Mouse (Mus musculus): ENCODE measurements around the gene Oxsr1. TPM values are rescaled to one million over a fixed set of nuclear protein-coding genes. Genes with fewer than 3 reads are reported as not detected.
"Not testable (repeated sequence)": the region's sequence is repeated elsewhere in the genome, so short reads cannot be mapped to it uniquely, and the experiment has no call there.

Oxsr1 gene
- polyA plus RNA-seq, 1 experiment: 0.87 TPM

- no peak overlapping the region for H3K4me3 ChIP-seq (replicated peaks)
- no peaks in the 10 kb centered on the region for H3K4me1 ChIP-seq (ENCODE audit: control insufficient read depth)
- peaks cover 7% of the 10 kb centered on the region; the same call in 1 of the 2 replicates for H3K9me3 ChIP-seq (ENCODE audit: control insufficient read depth, low read length)
- TF ChIP-seq TAL1 (IDR thresholded peaks at IDR 0.05; ENCODE audit: low read length): no peak
- TF ChIP-seq GATA1 (IDR thresholded peaks at IDR 0.05; ENCODE audit: low read length): no peak
- H3K27me3 ChIP-seq (ENCODE audit: control insufficient read depth): no peaks in the 10 kb centered on the region
- no peaks in the 10 kb centered on the region; the same call in none of the 2 replicates for H3K36me3 ChIP-seq (ENCODE audit: control insufficient read depth)
Observed at GRCm38 (mm10) chr9:119220249-119220648, 102.0 kb downstream of the Oxsr1 start.

- no peaks in the 10 kb centered on the region for H3K4me1 ChIP-seq (ENCODE audit: control insufficient read depth)
- H3K36me3 ChIP-seq (ENCODE audit: control insufficient read depth): no peaks in the 10 kb centered on the region; the same call in none of the 2 replicates
- peaks cover 8% of the 10 kb centered on the region; the same call in 1 of the 2 replicates for H3K9me3 ChIP-seq (ENCODE audit: control insufficient read depth, low read length)
- H3K27me3 ChIP-seq (ENCODE audit: control insufficient read depth): no peaks in the 10 kb centered on the region
- TF ChIP-seq GATA1 (IDR thresholded peaks at IDR 0.05; ENCODE audit: low read length) (no peak), TAL1 (IDR thresholded peaks at IDR 0.05; ENCODE audit: low read length) (no peak)
- H3K4me3 ChIP-seq (replicated peaks): no peak overlapping the region
Observed at GRCm38 (mm10) chr9:119219667-119220066, 102.6 kb downstream of the Oxsr1 start.

DNA sequence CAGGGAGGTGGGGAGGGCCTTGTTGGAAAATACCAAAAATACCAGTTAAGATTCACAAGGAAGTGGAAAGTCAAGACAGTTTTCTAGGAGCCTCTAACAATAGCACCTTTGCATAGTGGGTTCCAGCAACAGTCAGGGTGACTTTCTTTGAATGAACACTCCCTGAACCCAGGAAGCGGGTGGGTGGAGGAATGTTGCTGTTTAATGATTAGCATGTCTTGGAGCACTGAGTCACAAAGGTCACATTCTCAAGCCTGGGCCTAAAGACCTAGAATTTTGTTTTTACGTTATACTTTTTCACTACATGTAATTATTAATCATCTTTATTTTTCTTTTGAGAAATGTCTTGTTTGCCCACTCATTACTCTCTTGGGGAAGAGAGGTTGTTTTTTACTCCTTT is 106.9 kb downstream of the Oxsr1 start:
- not testable (repeated sequence) for H3K36me3 ChIP-seq (ENCODE audit: control insufficient read depth); H3K27me3 ChIP-seq (ENCODE audit: control insufficient read depth); H3K4me3 ChIP-seq (replicated peaks); H3K4me1 ChIP-seq (ENCODE audit: control insufficient read depth)
- peaks cover 19% of the 10 kb centered on the region for H3K9me3 ChIP-seq (ENCODE audit: control insufficient read depth, low read length)

DNA sequence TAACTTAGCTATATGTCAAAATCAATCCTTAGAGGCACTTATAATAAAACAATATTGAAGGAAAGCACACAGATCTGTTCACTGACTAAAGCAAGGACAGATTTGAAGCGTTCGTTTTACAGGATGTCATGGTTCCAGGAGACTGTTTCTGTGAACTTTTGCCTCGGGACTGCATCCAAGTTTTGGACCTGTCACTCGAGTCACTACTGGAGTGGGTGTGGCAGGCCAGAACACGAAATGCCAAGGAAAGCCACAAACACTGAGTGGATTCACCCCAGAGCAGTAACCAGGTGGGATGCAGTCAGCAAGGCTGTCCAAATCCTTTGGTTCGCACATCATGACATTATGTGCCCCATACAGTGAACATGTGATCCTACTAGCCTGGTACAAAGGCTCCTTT is 107.6 kb downstream of the Oxsr1 start:
- no peak for TF ChIP-seq TAL1 (IDR thresholded peaks at IDR 0.05; ENCODE audit: low read length)
- TF ChIP-seq GATA1 (IDR thresholded peaks at IDR 0.05; ENCODE audit: low read length): no peak
- no peaks in the 10 kb centered on the region for H3K4me1 ChIP-seq (ENCODE audit: control insufficient read depth)
- H3K9me3 ChIP-seq (ENCODE audit: control insufficient read depth, low read length): peaks cover 25% of the 10 kb centered on the region
- no peaks in the 10 kb centered on the region for H3K36me3 ChIP-seq (ENCODE audit: control insufficient read depth)
- no peak overlapping the region for H3K4me3 ChIP-seq (replicated peaks)
- H3K27me3 ChIP-seq (ENCODE audit: control insufficient read depth): no peaks in the 10 kb centered on the region

GRCm38 (mm10) chr9:119212996-119213395 is 109.2 kb downstream of the Oxsr1 start:
- Histone ChIP-seq H3K36me3 (ENCODE audit: control insufficient read depth) (no peaks in the 10 kb centered on the region), H3K27me3 (ENCODE audit: control insufficient read depth) (no peaks in the 10 kb centered on the region), H3K9me3 (ENCODE audit: control insufficient read depth, low read length) (peaks cover 25% of the 10 kb centered on the region), H3K4me3 (replicated peaks) (no peak overlapping the region), H3K4me1 (ENCODE audit: control insufficient read depth) (no peaks in the 10 kb centered on the region)
- no peak for TF ChIP-seq GATA1 (IDR thresholded peaks at IDR 0.05; ENCODE audit: low read length)
- no peak for TF ChIP-seq TAL1 (IDR thresholded peaks at IDR 0.05; ENCODE audit: low read length)

- H3K4me1 ChIP-seq (ENCODE audit: control insufficient read depth): no peaks in the 10 kb centered on the region
- no peak within 1 kb of the TSS for H3K4me3 ChIP-seq (replicated peaks)
- H3K9me3 ChIP-seq (ENCODE audit: control insufficient read depth, low read length): peaks cover 30% of the 10 kb centered on the region
- H3K36me3 ChIP-seq (ENCODE audit: control insufficient read depth): no peaks in the 10 kb centered on the region
- H3K27me3 ChIP-seq (ENCODE audit: control insufficient read depth): no peaks in the 10 kb centered on the region
- TF ChIP-seq GATA1 (IDR thresholded peaks at IDR 0.05; ENCODE audit: low read length) (no peak), TAL1 (IDR thresholded peaks at IDR 0.05; ENCODE audit: low read length) (no peak)
Observed at GRCm38 (mm10) chr9:119208998-119209397, 113.2 kb downstream of the Oxsr1 start, which contains the start of gene Slc22a13. Gene Slc22a13 (minus strand): TSS chr9:119209098.

- Histone ChIP-seq H3K36me3 (ENCODE audit: control insufficient read depth) (no peaks in the 10 kb centered on the region), H3K4me3 (replicated peaks) (no peak overlapping the region), H3K9me3 (ENCODE audit: control insufficient read depth, low read length) (peaks cover 37% of the 10 kb centered on the region), H3K4me1 (ENCODE audit: control insufficient read depth) (no peaks in the 10 kb centered on the region), H3K27me3 (ENCODE audit: control insufficient read depth) (no peaks in the 10 kb centered on the region)
- TF ChIP-seq GATA1 (IDR thresholded peaks at IDR 0.05; ENCODE audit: low read length) (no peak), TAL1 (IDR thresholded peaks at IDR 0.05; ENCODE audit: low read length) (no peak)
Observed at GRCm38 (mm10) chr9:119207113-119207512, 115.1 kb downstream of the Oxsr1 start.

- Histone ChIP-seq H3K36me3 (ENCODE audit: control insufficient read depth) (no peaks in the 10 kb centered on the region), H3K4me1 (ENCODE audit: control insufficient read depth) (no peaks in the 10 kb centered on the region), H3K4me3 (replicated peaks) (no peak overlapping the region), H3K27me3 (ENCODE audit: control insufficient read depth) (no peaks in the 10 kb centered on the region), H3K9me3 (ENCODE audit: control insufficient read depth, low read length) (peaks cover 35% of the 10 kb centered on the region)
- TF ChIP-seq GATA1 (IDR thresholded peaks at IDR 0.05; ENCODE audit: low read length) (no peak), TAL1 (IDR thresholded peaks at IDR 0.05; ENCODE audit: low read length) (no peak)
Observed at GRCm38 (mm10) chr9:119206666-119207065, 115.6 kb downstream of the Oxsr1 start.

DNA sequence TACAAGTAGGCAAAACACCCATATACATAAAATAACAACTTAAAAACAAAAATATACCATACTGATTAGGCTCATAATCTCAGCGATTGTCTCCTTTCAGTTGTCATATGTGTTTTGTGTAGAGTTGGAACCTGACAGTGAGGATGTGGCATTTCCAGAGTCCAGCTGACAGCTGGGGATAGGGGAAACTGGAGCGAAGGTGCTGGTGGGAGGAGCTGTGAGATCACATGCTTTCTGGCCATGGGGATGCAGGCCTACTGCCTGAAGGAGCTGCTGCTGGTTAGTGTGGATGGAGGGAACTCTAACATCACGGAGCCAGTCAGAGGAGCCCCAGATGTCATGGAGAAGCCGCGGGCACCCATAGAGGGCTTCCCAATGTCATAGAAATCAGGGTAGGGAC is 116.5 kb downstream of the Oxsr1 start:
- Histone ChIP-seq H3K36me3 (ENCODE audit: control insufficient read depth) (no peaks in the 10 kb centered on the region), H3K4me1 (ENCODE audit: control insufficient read depth) (no peaks in the 10 kb centered on the region), H3K9me3 (ENCODE audit: control insufficient read depth, low read length) (peaks cover 30% of the 10 kb centered on the region), H3K27me3 (ENCODE audit: control insufficient read depth) (no peaks in the 10 kb centered on the region), H3K4me3 (replicated peaks) (no peak overlapping the region)
- TF ChIP-seq GATA1 (IDR thresholded peaks at IDR 0.05; ENCODE audit: low read length) (no peak), TAL1 (IDR thresholded peaks at IDR 0.05; ENCODE audit: low read length) (no peak)

- Histone ChIP-seq H3K9me3 (ENCODE audit: control insufficient read depth, low read length) (peaks cover 21% of the 10 kb centered on the region), H3K36me3 (ENCODE audit: control insufficient read depth) (no peaks in the 10 kb centered on the region), H3K4me3 (replicated peaks) (no peak overlapping the region), H3K4me1 (ENCODE audit: control insufficient read depth) (no peaks in the 10 kb centered on the region), H3K27me3 (ENCODE audit: control insufficient read depth) (no peaks in the 10 kb centered on the region)
- TF ChIP-seq TAL1 (IDR thresholded peaks at IDR 0.05; ENCODE audit: low read length) (no peak), GATA1 (IDR thresholded peaks at IDR 0.05; ENCODE audit: low read length) (no peak)
Observed at GRCm38 (mm10) chr9:119203617-119204016, 118.6 kb downstream of the Oxsr1 start.
